Mouse (Mus musculus) heart, embryonic 10.5 days (tissue): ENCODE measurements around the gene Rasl2-9. TPM values are rescaled to one million over a fixed set of nuclear protein-coding genes. Genes with fewer than 3 reads are reported as not detected.
A peak's percentile ranks its signal among the peaks of the same experiment; 100 is the strongest.
"Not testable (repeated sequence)": the region's sequence is repeated elsewhere in the genome, so short reads cannot be mapped to it uniquely, and the experiment has no call there.

Experiments used
- DNase-seq: peaks from one replicate; pipeline ENCODE4 v3.0.0-alpha.2; 2017; ENCODE audit warnings: low spot score
- H3K27ac ChIP-seq: fragments of 300-500 bp; sonication (generic); 2 replicates; pipeline ENCODE4 v1.5.1; 2016; ENCODE audit warnings: mild to moderate bottlenecking
- H3K27me3 ChIP-seq: fragments of 300-500 bp; sonication (generic); 2 replicates; pipeline ENCODE4 v1.6.1; 2016; ENCODE audit warnings: mild to moderate bottlenecking; ENCODE audit not compliant: poor library complexity, insufficient read depth, severe bottlenecking
- H3K36me3 ChIP-seq: fragments of 300-500 bp; sonication (generic); 2 replicates; pipeline ENCODE4 v1.6.1; 2016; ENCODE audit warnings: mild to moderate bottlenecking, moderate library complexity
- H3K4me1 ChIP-seq: fragments of 300-500 bp; sonication (generic); 2 replicates; pipeline ENCODE4 v1.6.1; 2016; ENCODE audit warnings: mild to moderate bottlenecking
- H3K4me3 ChIP-seq: fragments of 300-500 bp; sonication (generic); 2 replicates; pipeline ENCODE4 v1.5.1; 2016; ENCODE audit warnings: mild to moderate bottlenecking, moderate library complexity
- H3K9me3 ChIP-seq: fragments of 300-500 bp; sonication (generic); 2 replicates; pipeline ENCODE4 v1.6.1; 2016; ENCODE audit warnings: mild to moderate bottlenecking, moderate library complexity
- WGBS: fragments of 180-500 bp; shearing (Covaris S2); methylation state at CpG from one replicate; pipeline ENCODE4 v1.1.7; 2016; 5-methylcytosine and 5-hydroxymethylcytosine counted together
- polyA plus RNA-seq: library from polyadenylated mRNA; unstranded; fragments of >200 nt; fragmentation: Nextera tagmentation; extraction: Ambion mirVana; gene quantifications from 2 replicates; pipeline ENCODE4 v1.2.1, GENCODE M21; 2016

Gene Rasl2-9
- 0.88 and 1.9 TPM in 2 replicates for polyA plus RNA-seq

GRCm38 (mm10) chr7:5125549-5126406 lies at the start of gene Rasl2-9:
Gene Rasl2-9, minus strand, starts transcription at chr7:5125950.
- Histone ChIP-seq H3K4me1 (peaks cover 3% of the 10 kb centered on the region; the same call in 1 of the 2 replicates), H3K27me3 (no peaks in the 10 kb centered on the region), H3K27ac (peak within 1 kb of the TSS; percentile 75), H3K36me3 (no peaks in the 10 kb centered on the region), H3K9me3 (no peaks in the 10 kb centered on the region), H3K4me3 (peak within 1 kb of the TSS; percentile 54)
- DNase-seq: peak; percentile 85
- 18% methylated on average over 42 of the region's 42 CpGs for WGBS

DNA sequence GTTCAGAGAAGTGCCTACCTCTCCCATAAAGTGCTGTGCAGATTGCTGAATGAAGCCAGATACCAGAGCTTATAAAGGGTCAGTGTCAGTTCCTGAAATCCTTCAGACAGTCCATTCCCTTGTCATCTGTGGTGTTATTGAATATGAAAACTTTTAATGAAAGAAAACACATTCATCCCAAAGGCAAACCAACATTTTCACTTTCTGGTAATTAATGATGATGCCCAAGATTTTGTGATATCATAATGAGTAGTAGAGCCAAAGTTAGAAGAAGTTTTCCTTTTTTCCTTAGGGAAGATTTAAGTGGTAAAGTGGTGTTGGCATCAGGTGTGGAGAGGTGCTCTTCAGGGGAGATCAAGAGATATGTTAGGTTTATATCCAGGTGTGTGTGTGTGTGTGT lies 23.8 kb upstream of the Rasl2-9 start, which contains the start of gene Vmn1r55:
Gene Vmn1r55 (minus strand): TSS at position 101 of the 400 bp plus-strand sequence.
- not testable (repeated sequence) for H3K36me3 ChIP-seq, H3K4me1 ChIP-seq, H3K9me3 ChIP-seq, DNase-seq, H3K4me3 ChIP-seq, H3K27ac ChIP-seq, H3K27me3 ChIP-seq

GRCm38 (mm10) chr7:5125078-5125477 lies 672 bp downstream of the Rasl2-9 start:
- Histone ChIP-seq H3K9me3 (no peaks in the 10 kb centered on the region), H3K4me1 (peaks cover 3% of the 10 kb centered on the region; the same call in 1 of the 2 replicates), H3K36me3 (no peaks in the 10 kb centered on the region), H3K27ac (no peak overlapping the region), H3K4me3 (no peak overlapping the region), H3K27me3 (no peaks in the 10 kb centered on the region)
- no peak for DNase-seq
- WGBS: 78% methylated on average over 8 of the region's 8 CpGs

DNA sequence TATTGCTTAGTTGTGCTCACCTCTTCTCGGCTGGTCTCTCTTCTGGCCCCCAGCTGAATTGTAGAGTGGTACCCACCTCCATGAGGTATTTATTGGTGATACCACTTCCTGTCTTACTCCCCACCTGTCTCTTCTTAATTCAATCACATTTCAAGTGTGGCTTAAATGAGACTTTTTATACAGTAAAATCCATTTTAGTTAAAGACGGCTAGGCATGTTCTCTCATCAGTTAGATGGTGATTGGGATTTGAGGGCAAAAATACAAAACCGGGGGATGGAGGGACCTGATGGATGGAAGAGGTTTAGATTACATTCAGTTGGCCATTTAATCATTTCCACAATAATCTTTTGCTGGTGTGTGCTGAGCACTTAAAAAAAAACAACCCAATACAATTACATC lies 8.9 kb downstream of the Rasl2-9 start, which contains the start of gene Rfpl4:
Gene Rfpl4 (minus strand): TSS at position 101 of the 400 bp plus-strand sequence.
- H3K36me3 ChIP-seq: no peaks in the 10 kb centered on the region
- no peaks in the 10 kb centered on the region for H3K27me3 ChIP-seq
- H3K27ac ChIP-seq: no peak within 1 kb of the TSS
- WGBS: 87% methylated on average over 3 of the region's 3 CpGs
- H3K9me3 ChIP-seq: no peaks in the 10 kb centered on the region
- no peak for DNase-seq
- no peak within 1 kb of the TSS for H3K4me3 ChIP-seq
- no peaks in the 10 kb centered on the region for H3K4me1 ChIP-seq

DNA sequence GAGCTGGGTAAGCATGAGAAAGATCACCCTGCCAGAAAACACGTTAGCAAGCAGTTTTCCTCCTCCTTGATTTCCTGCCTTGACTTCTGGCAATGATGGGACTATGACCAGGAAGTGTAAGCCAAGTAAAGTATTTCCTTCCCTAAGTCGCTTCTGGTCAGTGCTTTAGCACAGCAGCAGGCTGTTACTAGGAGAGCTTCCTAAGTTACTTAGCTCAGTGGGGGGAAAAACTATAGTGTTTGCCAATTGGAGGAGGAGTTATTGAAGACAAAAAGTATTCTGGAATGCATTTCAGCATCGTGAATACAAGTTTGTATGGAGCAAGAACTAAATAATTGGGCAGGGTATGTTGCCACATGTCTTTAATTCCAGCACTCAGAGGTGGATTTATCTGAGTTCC lies 13.0 kb downstream of the Rasl2-9 start:
- no peak for DNase-seq
- 44% methylated on average over 3 of the region's 3 CpGs for WGBS
- no peaks in the 10 kb centered on the region for H3K27me3 ChIP-seq
- no peak overlapping the region for H3K27ac ChIP-seq
- no peaks in the 10 kb centered on the region for H3K4me1 ChIP-seq
- no peak overlapping the region for H3K4me3 ChIP-seq
- H3K36me3 ChIP-seq: no peaks in the 10 kb centered on the region
- no peaks in the 10 kb centered on the region for H3K9me3 ChIP-seq

DNA sequence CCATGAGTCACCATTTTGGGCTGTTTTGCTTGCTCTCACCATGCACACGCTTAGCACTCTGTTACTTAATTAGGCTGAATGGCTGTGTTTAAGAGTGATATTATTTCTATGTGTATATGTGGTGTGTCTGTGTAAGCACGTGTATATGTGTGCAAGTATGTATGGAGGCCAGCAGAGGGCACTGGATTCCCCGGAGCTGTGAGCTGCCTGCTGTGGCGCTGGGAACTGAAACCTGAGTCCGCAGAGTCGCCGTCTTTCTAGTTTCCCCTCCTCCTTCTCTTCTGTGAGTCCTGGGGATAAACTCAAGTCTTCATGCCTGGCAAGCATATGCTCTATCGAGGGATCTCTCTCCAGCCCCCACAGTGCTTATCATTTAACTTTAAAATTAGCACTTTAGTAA lies 16.4 kb downstream of the Rasl2-9 start:
- WGBS: 82% methylated on average over 8 of the region's 8 CpGs
- H3K4me3 ChIP-seq: no peak overlapping the region
- H3K36me3 ChIP-seq: no peaks in the 10 kb centered on the region
- H3K9me3 ChIP-seq: no peaks in the 10 kb centered on the region
- no peaks in the 10 kb centered on the region for H3K27me3 ChIP-seq
- DNase-seq: no peak
- no peaks in the 10 kb centered on the region for H3K4me1 ChIP-seq
- H3K27ac ChIP-seq: no peak overlapping the region

DNA sequence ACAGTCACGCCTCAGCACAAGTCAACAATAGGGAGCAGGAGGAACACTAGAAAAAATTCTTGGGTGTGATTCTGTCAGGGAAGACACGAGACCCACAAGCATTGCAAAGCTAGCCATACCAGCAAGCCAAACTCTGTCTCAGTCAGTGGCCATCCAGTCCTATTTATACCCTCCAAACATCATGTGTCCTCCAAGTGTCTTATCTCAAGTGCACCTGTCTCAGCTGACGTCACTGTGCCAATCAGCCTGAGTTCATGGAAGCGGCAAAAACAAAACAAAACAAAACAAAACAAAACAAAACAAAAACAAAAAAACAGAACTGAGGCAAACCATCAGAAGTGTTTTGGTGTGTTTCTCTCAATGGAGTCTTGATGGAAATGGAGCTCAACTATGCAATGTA lies 17.5 kb downstream of the Rasl2-9 start:
- 61% methylated on average over 4 of the region's 4 CpGs for WGBS
- DNase-seq: no peak
- H3K36me3 ChIP-seq: no peaks in the 10 kb centered on the region

DNA sequence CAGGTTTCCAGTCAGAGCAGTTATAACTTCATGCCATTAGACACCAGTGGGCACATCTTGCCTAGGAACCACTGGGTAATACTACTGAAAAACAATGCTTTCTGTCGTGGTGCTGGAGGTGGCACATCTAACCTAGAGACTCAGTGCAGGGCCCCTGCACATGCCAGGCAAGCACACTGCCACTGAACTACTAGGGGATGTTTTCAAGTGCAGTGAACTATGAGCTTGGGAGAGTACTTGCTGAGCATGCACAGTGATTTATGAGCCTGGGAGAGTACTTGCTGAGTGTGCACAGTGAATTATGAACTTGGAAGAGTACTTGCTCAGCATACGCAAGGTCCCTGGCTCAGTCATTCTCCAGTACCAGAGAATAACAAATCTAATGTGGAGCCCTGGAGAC lies 23.2 kb downstream of the Rasl2-9 start:
- Histone ChIP-seq H3K27me3 (no peaks in the 10 kb centered on the region), H3K27ac (no peak overlapping the region), H3K4me1 (no peaks in the 10 kb centered on the region), H3K36me3 (peaks cover 17% of the 10 kb centered on the region), H3K9me3 (no peaks in the 10 kb centered on the region), H3K4me3 (no peak overlapping the region)
- WGBS: 79% methylated on average over 2 of the region's 2 CpGs
- no peak for DNase-seq

More for the DNA sequence above, 17.5 kb downstream of the Rasl2-9 start:
- Histone ChIP-seq H3K4me1 (no peaks in the 10 kb centered on the region), H3K9me3 (no peaks in the 10 kb centered on the region), H3K27me3 (no peaks in the 10 kb centered on the region), H3K4me3 (no peak overlapping the region), H3K27ac (no peak overlapping the region)

- Histone ChIP-seq H3K36me3 (peaks cover 31% of the 10 kb centered on the region), H3K4me3 (no peak overlapping the region), H3K4me1 (no peaks in the 10 kb centered on the region), H3K27me3 (no peaks in the 10 kb centered on the region), H3K9me3 (no peaks in the 10 kb centered on the region), H3K27ac (no peak overlapping the region)
- WGBS: 84% methylated on average over 10 of the region's 10 CpGs
- no peak for DNase-seq
These were observed 24.6 kb downstream of the Rasl2-9 start for GRCm38 (mm10) chr7:5101066-5101663.

DNA sequence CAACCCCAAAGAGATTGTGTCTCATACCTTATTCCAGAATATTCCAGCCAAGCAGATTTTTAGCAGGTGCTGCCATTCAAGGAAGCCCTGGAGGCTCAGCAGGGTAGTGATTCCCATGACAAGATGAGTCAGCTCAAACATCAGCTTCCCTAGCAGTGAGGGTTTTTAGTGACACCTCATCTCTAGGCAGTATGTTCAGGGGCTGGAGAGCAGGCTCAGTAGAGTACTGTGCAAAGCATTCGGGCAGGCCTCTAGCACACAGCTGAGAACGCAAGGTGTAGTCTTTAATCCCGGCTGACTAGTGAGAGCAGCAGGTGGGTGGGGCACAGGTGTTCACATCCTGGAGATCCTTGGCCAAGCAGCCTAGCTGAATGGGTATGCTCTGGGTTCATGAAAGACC lies 26.0 kb downstream of the Rasl2-9 start:
- Histone ChIP-seq H3K9me3 (no peaks in the 10 kb centered on the region), H3K27ac (no peak overlapping the region), H3K36me3 (peaks cover 45% of the 10 kb centered on the region), H3K4me1 (no peaks in the 10 kb centered on the region), H3K4me3 (no peak overlapping the region), H3K27me3 (no peaks in the 10 kb centered on the region)
- WGBS: 89% methylated on average over 3 of the region's 3 CpGs
- DNase-seq: no peak

DNA sequence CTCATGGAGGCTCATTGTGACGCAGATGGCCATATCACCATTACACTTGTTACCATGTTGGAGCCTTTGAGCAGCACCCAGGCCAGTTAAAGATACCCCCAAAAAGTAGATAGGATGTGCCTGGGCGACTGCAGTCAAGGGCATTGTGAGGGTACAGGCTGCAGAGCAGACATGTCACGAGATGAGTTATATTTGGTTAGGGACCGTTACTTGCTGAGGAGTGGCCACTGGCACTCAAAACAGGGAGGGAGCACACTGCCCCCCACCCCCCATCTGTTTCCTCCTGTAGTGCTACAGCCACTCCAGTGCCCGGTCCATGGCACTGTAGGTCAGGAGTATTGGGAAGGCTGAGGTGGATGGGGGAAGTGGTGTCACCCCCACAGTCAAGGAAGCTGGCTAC lies 27.0 kb downstream of the Rasl2-9 start:
- H3K4me1 ChIP-seq: no peaks in the 10 kb centered on the region
- no peaks in the 10 kb centered on the region for H3K27me3 ChIP-seq
- H3K27ac ChIP-seq: no peak overlapping the region
- H3K36me3 ChIP-seq: peaks cover 55% of the 10 kb centered on the region
- no peak for DNase-seq
- H3K4me3 ChIP-seq: no peak overlapping the region
- WGBS: 84% methylated on average over 5 of the region's 5 CpGs
- H3K9me3 ChIP-seq: no peaks in the 10 kb centered on the region

GRCm38 (mm10) chr7:5092831-5093510 lies 32.8 kb downstream of the Rasl2-9 start:
- Histone ChIP-seq H3K9me3 (no peaks in the 10 kb centered on the region), H3K36me3 (peaks cover 92% of the 10 kb centered on the region), H3K4me3 (no peak overlapping the region), H3K4me1 (no peaks in the 10 kb centered on the region), H3K27me3 (no peaks in the 10 kb centered on the region), H3K27ac (no peak overlapping the region)
- 79% methylated on average over 21 of the region's 21 CpGs for WGBS
- DNase-seq: no peak

DNA sequence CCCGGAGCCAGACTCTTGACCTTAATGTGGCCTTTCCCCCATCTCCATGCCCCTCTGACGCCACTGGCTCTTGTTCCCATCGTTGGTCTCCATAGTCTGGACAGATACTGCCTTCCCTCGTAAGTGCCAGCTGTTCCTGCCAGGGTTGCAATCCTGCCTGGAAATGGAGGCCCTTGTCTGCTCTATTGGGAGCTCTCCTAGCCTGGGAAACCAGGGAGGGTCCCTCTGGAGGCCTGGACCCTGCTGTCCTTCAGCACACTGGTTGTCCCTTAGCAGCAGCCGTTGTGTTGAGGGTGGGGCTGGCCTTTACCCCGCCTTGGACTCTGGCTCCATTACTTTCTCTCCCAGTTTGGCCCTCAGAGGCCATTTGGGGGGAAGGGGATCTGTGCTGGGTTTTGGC lies 33.4 kb downstream of the Rasl2-9 start:
- no peaks in the 10 kb centered on the region for H3K9me3 ChIP-seq
- no peaks in the 10 kb centered on the region for H3K27me3 ChIP-seq
- DNase-seq: no peak
- 94% methylated on average over 6 of the region's 6 CpGs for WGBS
- no peaks in the 10 kb centered on the region for H3K4me1 ChIP-seq
- H3K27ac ChIP-seq: no peak overlapping the region
- peaks cover 86% of the 10 kb centered on the region for H3K36me3 ChIP-seq
- H3K4me3 ChIP-seq: no peak overlapping the region
